Mouse (Mus musculus) midbrain, embryonic 16.5 days (tissue): ENCODE data around the gene Tsacc. TPM values are rescaled to one million over a fixed set of nuclear protein-coding genes. Genes with fewer than 3 reads are reported as not detected.
"Not testable (repeated sequence)": the region's sequence is repeated elsewhere in the genome, so short reads cannot be mapped to it uniquely, and the experiment has no call there.

ENCODE experiments used
- ATAC-seq: fragments of 200-750 bp; cut with Nextera tagmentation; 2 replicates; pipeline ENCODE4 v1.8.0; 2017; ENCODE audit warnings: moderate TSS enrichment
- H3K27ac ChIP-seq: fragments of 300-500 bp; sonication (generic); 2 replicates; pipeline ENCODE4 v1.5.1; 2014; ENCODE audit warnings: mild to moderate bottlenecking, low read length, mixed read lengths
- H3K27me3 ChIP-seq: fragments of 300-500 bp; sonication (generic); 2 replicates; pipeline ENCODE4 v1.6.1; 2014; ENCODE audit warnings: low read depth, low read length, mixed read lengths; ENCODE audit not compliant: control insufficient read depth, insufficient read depth
- H3K36me3 ChIP-seq: fragments of 300-500 bp; sonication (generic); 2 replicates; pipeline ENCODE4 v1.6.1; 2014; ENCODE audit warnings: mild to moderate bottlenecking, low read length, moderate library complexity, mixed read lengths; ENCODE audit not compliant: control insufficient read depth, insufficient read depth
- H3K4me1 ChIP-seq: fragments of 300-500 bp; sonication (generic); 2 replicates; pipeline ENCODE4 v1.6.1; 2014; ENCODE audit warnings: mild to moderate bottlenecking, low read length, mixed read lengths; ENCODE audit not compliant: control insufficient read depth, insufficient read depth
- H3K4me2 ChIP-seq: fragments of 300-500 bp; sonication (generic); 2 replicates; pipeline ENCODE4 v1.6.1; 2014; ENCODE audit warnings: mild to moderate bottlenecking, low read length, mixed read lengths
- H3K4me3 ChIP-seq: fragments of 300-500 bp; sonication (generic); 2 replicates; pipeline ENCODE4 v1.5.1; 2014; ENCODE audit warnings: low read depth, mild to moderate bottlenecking, low read length, moderate library complexity, mixed read lengths
- H3K9ac ChIP-seq: fragments of 300-500 bp; sonication (generic); 2 replicates; pipeline ENCODE4 v1.6.1; 2014; ENCODE audit warnings: low read depth, low read length, mixed read lengths
- H3K9me3 ChIP-seq: fragments of 300-500 bp; sonication (generic); replicated peaks from 2 replicates; pipeline ENCODE4 v1.6.1; 2014; ENCODE audit warnings: mild to moderate bottlenecking, low read length, mixed read lengths; ENCODE audit not compliant: control insufficient read depth, poor library complexity, severe bottlenecking
- WGBS: fragments of 180-500 bp; shearing (Covaris S2); extraction: QIAGEN DNeasy Blood & Tissue Kit; methylation state at CpG from one replicate; pipeline ENCODE4 v1.1.7; 2014; 5-methylcytosine and 5-hydroxymethylcytosine counted together
- polyA plus RNA-seq: library from polyadenylated mRNA; unstranded; fragments of >200 nt; fragmentation: Nextera tagmentation; extraction: Ambion mirVana; gene quantifications from 2 replicates; pipeline ENCODE4 v1.2.1, GENCODE M21; 2015

Tsacc gene
- polyA plus RNA-seq, 1 experiment from 2014 or later: 7.5 TPM

DNA sequence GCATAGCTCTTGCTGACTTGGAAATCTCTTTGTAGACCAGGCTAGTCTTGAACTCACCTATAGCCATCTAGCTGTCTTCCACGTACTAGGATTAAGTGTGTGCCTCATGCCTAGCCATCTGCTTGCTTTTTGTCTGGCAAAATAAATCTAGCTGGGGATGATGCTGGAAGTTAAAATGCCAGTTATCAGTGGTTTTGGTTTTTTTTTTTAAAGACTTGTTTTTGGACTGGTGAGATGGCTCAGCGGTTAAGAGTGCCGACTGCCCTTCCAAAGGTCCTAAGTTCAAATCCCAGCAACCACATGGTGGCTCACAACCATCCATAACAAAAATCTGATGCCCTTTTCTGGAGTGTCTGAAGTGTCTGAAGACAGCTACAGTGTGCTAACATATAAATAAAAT is 24.9 kb downstream of the Tsacc start:
- Histone ChIP-seq H3K4me3 (no peak overlapping the region), H3K9ac (no peak overlapping the region), H3K27me3 (no peaks in the 10 kb centered on the region), H3K4me2 (no peak overlapping the region), H3K4me1 (no peaks in the 10 kb centered on the region), H3K9me3 (no peaks in the 10 kb centered on the region), H3K36me3 (no peaks in the 10 kb centered on the region), H3K27ac (no peak overlapping the region)
- 92% methylated on average over 3 of the region's 3 CpGs for WGBS
- ATAC-seq: no peak

- H3K36me3 ChIP-seq, H3K4me2 ChIP-seq, H3K4me1 ChIP-seq, ATAC-seq, H3K27ac ChIP-seq, H3K27me3 ChIP-seq, H3K9me3 ChIP-seq, H3K4me3 ChIP-seq, H3K9ac ChIP-seq: not testable (repeated sequence)
- WGBS: 93% methylated on average over 2 of the region's 2 CpGs
Measured at GRCm38 (mm10) chr3:88271298-88271697, 25.5 kb downstream of the Tsacc start.

GRCm38 (mm10) chr3:88268991-88269390 is 27.8 kb downstream of the Tsacc start:
- no peak overlapping the region for H3K27ac ChIP-seq
- H3K36me3 ChIP-seq: no peaks in the 10 kb centered on the region
- H3K4me1 ChIP-seq: no peaks in the 10 kb centered on the region
- no peak overlapping the region for H3K4me2 ChIP-seq
- no peaks in the 10 kb centered on the region for H3K9me3 ChIP-seq
- WGBS: 84% methylated on average over 5 of the region's 5 CpGs
- no peaks in the 10 kb centered on the region for H3K27me3 ChIP-seq
- no peak overlapping the region for H3K4me3 ChIP-seq
- H3K9ac ChIP-seq: no peak overlapping the region
- no peak for ATAC-seq

GRCm38 (mm10) chr3:88268014-88268413 is 28.8 kb downstream of the Tsacc start:
- not testable (repeated sequence) for H3K4me3 ChIP-seq, H3K27me3 ChIP-seq, H3K36me3 ChIP-seq, H3K9ac ChIP-seq, H3K27ac ChIP-seq, H3K4me1 ChIP-seq, H3K9me3 ChIP-seq, ATAC-seq, H3K4me2 ChIP-seq
- whole genome bisulfite sequencing: 89% methylated on average over 6 of the region's 6 CpGs

DNA sequence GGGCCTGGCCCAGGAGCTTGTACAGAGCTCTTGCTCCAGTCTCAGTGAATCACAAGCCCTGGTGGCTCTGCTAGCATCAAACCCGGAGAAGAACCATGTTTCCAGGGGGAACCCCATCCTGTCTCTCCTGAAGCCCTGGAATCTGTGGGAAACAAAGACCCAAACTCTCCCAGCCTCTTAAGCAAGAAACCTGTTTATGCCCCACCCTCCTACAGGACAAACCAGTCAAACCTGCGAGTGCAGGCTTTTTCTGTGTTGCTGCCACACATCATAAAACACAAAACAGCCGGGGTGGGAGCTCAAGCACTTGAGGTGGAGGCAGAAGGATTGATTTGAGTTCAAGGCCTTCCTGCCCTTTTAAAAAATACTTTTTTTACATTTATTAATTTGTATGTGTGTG is 34.5 kb downstream of the Tsacc start:
- H3K9ac ChIP-seq: no peak overlapping the region
- H3K4me3 ChIP-seq: no peak overlapping the region
- H3K27ac ChIP-seq: no peak overlapping the region
- WGBS: 82% methylated on average over 3 of the region's 3 CpGs
- H3K9me3 ChIP-seq: no peaks in the 10 kb centered on the region
- no peaks in the 10 kb centered on the region for H3K27me3 ChIP-seq
- H3K36me3 ChIP-seq: no peaks in the 10 kb centered on the region
- no peaks in the 10 kb centered on the region for H3K4me1 ChIP-seq
- H3K4me2 ChIP-seq: no peak overlapping the region
- no peak for ATAC-seq

GRCm38 (mm10) chr3:88256382-88256781 is 40.4 kb downstream of the Tsacc start:
- Histone ChIP-seq H3K9me3 (no peaks in the 10 kb centered on the region), H3K9ac (no peak overlapping the region), H3K4me2 (no peak overlapping the region), H3K27me3 (peaks cover 19% of the 10 kb centered on the region), H3K27ac (no peak overlapping the region), H3K36me3 (no peaks in the 10 kb centered on the region), H3K4me3 (no peak overlapping the region), H3K4me1 (peaks cover 4% of the 10 kb centered on the region)
- WGBS: 82% methylated on average over 7 of the region's 7 CpGs
- ATAC-seq: no peak

GRCm38 (mm10) chr3:88255950-88256349 is 40.8 kb downstream of the Tsacc start:
- Histone ChIP-seq H3K27me3 (peaks cover 19% of the 10 kb centered on the region), H3K4me1 (peaks cover 4% of the 10 kb centered on the region), H3K9me3 (no peaks in the 10 kb centered on the region), H3K36me3 (no peaks in the 10 kb centered on the region), H3K27ac (no peak overlapping the region), H3K9ac (no peak overlapping the region), H3K4me3 (no peak overlapping the region), H3K4me2 (no peak overlapping the region)
- WGBS: 87% methylated on average over 6 of the region's 6 CpGs
- no peak for ATAC-seq

DNA sequence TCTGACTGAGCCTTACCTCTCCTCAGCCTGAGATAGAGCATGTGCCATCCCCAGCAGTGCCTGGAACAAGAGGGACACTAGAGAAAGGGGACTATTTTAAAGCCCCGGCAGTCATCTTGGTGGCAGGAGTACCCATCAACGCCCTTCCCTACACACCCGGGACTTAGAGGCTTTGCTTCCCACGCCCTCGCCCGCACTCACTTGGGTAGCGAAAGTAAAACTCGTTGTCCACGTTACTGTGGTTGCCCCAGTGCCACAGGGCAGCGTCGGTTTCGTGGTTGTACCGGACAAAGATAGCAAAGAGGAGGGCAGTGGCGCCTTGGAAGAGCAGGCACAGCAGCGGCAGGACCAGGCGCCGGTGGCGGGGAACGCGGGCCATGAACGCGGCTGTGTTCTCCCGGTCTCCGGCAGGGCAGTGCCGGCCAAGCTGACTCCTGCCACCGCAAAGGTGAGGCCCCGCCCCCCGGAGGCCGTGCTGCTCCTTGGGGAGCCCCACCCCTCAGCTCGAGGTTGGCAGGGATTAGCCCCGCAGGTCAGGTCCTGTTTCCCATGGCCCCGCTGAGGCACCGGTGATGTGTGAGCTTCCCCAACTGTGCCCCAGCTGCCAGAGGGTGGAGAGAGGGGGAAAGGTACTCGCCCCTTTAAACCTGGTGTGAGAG is 42.4 kb downstream of the Tsacc start, which contains the start of gene Rhbg:
TSS of gene Rhbg (minus strand) at position 442 of the 659 bp plus-strand sequence.
- Histone ChIP-seq H3K36me3 (no peaks in the 10 kb centered on the region), H3K27me3 (peaks cover 19% of the 10 kb centered on the region), H3K4me2 (peak within 1 kb of the TSS; percentile 67), H3K9me3 (no peaks in the 10 kb centered on the region), H3K4me1 (peaks cover 4% of the 10 kb centered on the region), H3K9ac (peak within 1 kb of the TSS; percentile 46), H3K27ac (no peak within 1 kb of the TSS), H3K4me3 (peak within 1 kb of the TSS; percentile 34)
- ATAC-seq: no peak
- 2% methylated on average over 33 of the region's 34 CpGs for WGBS

GRCm38 (mm10) chr3:88252739-88253138 is 44.1 kb downstream of the Tsacc start:
- peaks cover 4% of the 10 kb centered on the region for H3K4me1 ChIP-seq
- no peak overlapping the region for H3K4me3 ChIP-seq
- no peak overlapping the region for H3K27ac ChIP-seq
- no peak overlapping the region for H3K9ac ChIP-seq
- ATAC-seq: no peak
- H3K4me2 ChIP-seq: no peak overlapping the region
- no peaks in the 10 kb centered on the region for H3K36me3 ChIP-seq
- H3K9me3 ChIP-seq: no peaks in the 10 kb centered on the region
- 72% methylated on average over 6 of the region's 6 CpGs for WGBS
- peaks cover 19% of the 10 kb centered on the region for H3K27me3 ChIP-seq
